Mouse (Mus musculus): Measurements from ENCODE around the gene Pex1.
"Not testable (repeated sequence)": the region's sequence is repeated elsewhere in the genome, so short reads cannot be mapped to it uniquely, and the experiment has no call there.

The Pex1 gene

GRCm38 (mm10) chr5:3595693-3596398 is at the start of gene Pex1:
Gene Pex1 (plus strand): TSS chr5:3596066.
- DNase-seq, result peak; percentile 97

GRCm38 (mm10) chr5:3546226-3546625 is 49.6 kb upstream of the Pex1 start:
- DNase-seq, result no peak

GRCm38 (mm10) chr5:3551481-3551880 is 44.4 kb upstream of the Pex1 start:
- DNase-seq, result no peak

- DNase-seq, result no peak
Observed at GRCm38 (mm10) chr5:3554198-3554597, 41.7 kb upstream of the Pex1 start.

DNA sequence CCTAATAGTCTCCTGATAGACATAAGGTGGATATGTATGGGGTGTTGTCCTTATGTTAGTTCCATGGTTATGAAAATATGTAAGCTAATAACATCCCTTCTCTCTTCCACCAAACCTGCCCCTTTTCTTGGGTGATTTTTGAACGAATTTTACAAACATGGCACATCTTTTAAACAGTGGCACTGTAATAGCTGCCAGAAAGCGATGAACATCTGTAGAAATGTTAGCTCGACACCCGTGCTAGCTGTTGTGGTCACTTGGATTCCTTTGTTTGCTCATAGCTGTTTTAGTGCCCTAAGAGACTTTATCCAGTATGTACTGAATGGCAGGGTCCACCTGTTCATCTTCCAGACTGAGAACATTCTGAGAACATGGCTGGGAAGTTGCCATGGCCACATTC is 24.6 kb upstream of the Pex1 start, which contains the start of gene 1700109H08Rik:
TSS of gene 1700109H08Rik (plus strand) at position 301 of the 400 bp plus-strand sequence.
- DNase-seq, result no peak

DNA sequence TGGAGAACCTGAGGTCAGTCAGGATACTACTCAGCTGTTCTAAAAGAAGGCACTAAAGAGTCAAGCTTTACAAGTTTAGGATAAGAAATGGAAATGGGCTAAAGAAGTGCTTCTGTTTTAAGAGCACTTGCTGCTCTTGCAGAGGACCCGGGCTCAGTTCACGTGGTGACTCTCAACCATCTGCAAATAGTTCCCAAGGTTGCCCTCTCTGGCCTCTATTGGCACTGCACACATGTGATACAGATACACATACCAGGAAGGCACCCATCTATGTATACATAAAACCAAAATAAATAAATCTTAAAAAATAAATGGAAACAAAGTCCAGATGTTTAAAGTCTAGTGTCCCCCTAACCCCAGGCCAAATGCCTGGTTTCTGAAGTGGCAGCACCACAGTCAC is 21.0 kb upstream of the Pex1 start:
- no peak for DNase-seq

DNA sequence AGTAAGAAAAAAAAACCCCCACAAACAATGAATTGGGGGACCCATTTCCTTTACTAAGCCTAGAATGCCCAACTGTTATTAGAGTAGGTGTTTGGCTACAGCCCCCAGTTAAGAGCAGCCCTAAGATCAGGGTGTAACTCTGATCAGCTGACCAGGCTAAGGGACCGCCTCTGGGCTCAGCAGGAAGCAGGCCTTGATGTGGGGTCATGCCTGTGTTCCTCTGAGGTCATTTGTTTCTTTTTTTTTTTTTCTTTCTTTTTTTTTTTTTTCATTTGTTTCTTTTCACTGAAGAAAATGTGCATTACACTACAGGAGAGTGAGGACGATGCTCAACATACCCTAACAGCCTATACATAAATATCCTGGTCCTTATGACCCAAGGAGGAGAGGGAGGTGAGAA is 17.9 kb upstream of the Pex1 start:
- DNase-seq, result no peak

DNA sequence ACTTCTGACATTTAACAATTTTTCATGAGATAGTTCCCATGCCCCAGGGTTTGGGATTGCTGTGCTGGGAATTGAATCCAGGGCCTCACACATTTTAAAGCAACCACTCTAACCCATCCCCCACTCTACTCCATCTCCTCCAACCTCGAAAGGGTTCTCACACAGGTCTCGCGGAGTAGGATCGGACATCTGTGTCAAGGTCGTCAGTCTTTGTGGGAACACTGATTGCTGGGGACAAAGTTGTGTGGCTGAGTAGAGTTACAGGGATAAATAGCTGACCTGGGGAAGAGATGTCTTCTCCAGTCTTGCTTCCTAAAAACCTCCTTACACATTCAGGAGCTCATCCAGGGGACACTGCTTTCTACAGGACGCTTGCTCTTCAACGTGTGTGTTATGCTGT is 16.8 kb upstream of the Pex1 start:
- no peak for DNase-seq

GRCm38 (mm10) chr5:3596399-3596766 is 517 bp downstream of the Pex1 start, which contains the start of gene Rbm48:
Gene Rbm48 (minus strand): TSS chr5:3596585.
- DNase-seq, result peak; percentile 87

GRCm38 (mm10) chr5:3597171-3597570 is 1.3 kb downstream of the Pex1 start:
- no peak for DNase-seq

DNA sequence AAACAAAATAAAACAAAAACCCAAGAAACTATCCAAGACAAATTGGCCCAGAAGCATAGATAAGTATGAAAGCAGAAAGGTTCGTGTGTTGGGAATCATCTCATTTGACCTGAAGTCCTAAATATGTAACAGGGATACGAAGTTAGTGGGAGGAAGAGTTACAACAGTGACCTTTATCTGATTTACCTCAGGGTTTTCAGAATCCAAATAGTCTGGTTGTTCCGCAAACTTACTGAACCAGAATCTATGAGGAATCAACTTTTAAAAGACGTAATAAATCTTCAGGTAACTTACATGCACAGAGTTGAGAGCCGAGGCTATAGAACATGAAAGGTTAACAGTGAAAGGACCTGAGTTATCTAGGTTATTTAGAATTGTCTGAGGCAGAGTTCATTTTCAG is 2.9 kb downstream of the Pex1 start:
- no peak for DNase-seq

GRCm38 (mm10) chr5:3600298-3600697 is 4.4 kb downstream of the Pex1 start:
- DNase-seq, result no peak

DNA sequence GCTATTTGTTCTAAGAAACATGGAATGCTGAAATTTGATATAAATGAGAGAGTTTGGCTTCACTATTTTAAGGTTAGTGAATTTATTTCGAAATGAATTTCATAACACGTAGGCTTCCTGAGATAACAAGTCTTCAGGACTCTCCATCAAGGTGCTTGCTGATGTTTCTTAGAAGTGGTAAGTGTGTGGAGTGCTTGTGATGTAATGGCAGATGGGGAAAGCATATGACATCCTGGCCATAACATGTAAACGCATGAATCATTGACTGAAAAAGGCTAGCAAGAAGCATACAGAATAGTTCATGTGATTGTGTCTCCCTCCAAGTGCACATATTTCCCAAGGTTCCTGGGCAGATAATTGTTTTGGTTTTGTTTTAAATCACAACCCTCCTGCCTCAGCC is 4.9 kb downstream of the Pex1 start:
- no peak for DNase-seq

GRCm38 (mm10) chr5:3607114-3607513 is 11.2 kb downstream of the Pex1 start:
- no peak for DNase-seq

GRCm38 (mm10) chr5:3609241-3609640 is 13.4 kb downstream of the Pex1 start:
- DNase-seq, result no peak

DNA sequence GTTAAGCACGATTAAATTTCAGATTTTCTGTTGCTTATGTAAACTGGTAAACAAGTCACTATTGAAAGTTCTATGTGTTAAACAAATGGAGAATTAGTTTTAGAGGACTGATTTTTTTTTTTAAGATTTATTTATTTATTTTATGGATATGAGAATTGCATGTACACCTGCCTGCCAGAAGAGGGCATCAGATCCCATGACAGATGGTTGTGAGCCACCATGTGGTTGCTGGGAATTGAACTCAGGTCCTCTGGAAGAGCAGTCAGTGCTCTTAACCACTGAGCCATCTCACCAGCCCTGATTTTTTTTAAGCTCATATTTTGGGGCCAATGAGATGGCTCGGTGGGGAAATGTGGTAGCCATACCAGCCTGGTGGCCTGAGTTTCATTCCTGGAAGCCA is 16.0 kb downstream of the Pex1 start:
- not testable (repeated sequence) for DNase-seq

- DNase-seq, result no peak
Observed at GRCm38 (mm10) chr5:3620486-3620885, 24.6 kb downstream of the Pex1 start.

DNA sequence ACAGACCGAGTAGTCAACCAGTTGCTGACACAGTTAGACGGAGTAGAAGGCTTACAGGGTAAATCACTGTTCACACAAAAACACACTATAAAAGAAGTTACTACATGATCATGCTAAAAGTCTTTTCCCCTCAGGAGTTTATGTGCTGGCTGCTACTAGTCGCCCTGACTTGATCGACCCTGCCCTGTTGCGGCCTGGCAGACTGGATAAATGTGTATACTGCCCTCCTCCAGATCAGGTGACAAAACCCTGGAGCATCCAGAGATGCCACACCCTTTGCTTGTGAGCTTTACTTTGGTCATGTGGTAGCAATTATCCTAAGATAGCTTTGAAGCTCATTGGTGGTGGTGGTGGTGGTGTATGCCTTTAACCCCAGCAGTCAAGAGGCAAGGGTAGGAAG is 34.2 kb downstream of the Pex1 start:
- DNase-seq, result no peak

DNA sequence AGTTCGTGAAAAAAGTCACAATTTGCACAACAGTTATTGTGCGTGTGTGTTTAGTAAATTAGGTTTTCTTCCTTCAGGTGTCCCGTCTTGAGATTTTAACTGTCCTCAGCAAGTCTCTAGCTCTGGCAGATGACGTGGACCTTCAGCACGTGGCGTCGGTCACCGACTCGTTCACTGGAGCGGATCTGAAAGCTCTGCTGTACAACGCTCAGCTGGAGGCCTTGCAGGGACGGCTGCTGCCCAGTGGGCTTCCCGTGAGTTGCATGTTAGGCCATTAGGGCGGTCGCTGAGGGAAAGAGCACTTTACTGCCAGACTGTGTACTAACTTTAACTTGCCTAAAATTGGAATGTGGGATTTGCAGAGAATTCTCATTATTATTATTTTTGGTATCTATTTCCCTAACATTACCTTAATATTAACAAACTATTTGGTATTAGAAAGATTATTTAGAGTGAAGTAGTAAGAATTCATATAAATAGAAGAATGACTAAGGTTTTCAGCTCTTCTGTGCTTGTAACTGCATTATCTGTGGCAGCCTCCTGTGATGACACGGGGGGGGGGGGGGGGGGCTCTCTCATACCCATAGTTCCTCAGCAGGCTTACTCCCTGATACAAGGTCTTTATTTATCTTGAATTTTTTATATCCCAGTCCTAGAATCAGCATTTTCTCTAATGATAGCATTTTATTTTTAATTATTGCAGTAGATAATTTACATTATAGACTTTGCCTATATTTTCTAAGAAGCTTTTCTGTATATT is 35.8 kb downstream of the Pex1 start:
- DNase-seq, result peak; percentile 24

DNA sequence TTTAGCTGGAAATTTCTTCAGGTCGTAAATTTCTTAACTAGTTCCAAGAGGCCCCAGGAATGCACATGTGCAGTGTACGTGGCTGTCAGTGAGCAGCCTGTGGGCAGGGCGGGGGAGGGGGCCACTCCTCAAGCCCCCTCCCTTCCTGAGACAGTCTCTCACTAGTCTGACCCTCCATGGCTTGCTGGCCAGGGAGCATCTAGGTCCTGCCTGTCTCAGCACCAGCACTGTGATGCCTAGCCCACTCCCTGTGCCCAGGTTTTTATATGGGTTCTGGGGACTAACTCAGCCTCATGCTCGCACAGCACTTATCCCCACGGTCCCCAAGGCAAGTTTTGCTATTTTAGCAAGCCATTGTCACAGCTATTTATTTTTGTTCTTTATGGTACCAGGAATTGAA is 36.4 kb downstream of the Pex1 start:
- DNase-seq, result no peak

DNA sequence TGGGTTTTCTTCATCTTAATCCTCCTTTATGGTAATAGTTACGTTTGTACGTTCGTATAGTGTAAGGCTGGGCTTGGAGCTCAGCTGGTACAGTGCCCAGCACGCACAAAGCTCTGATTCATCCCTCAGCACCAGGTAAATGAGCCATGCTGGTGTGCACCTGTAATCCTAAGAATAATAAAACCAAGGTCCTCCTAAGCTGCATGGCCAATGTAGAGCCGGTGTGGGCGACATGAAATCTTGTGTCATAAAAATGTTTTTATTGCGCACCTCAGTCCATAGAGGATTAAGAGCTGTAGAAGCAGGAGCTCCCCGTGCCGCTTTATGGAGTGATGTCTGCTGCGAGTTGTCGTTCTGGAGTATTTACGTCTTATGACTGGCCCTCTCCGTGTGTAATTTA is 37.4 kb downstream of the Pex1 start:
- DNase-seq, result no peak

GRCm38 (mm10) chr5:3633951-3634350 is 38.1 kb downstream of the Pex1 start:
- DNase-seq, result peak; percentile 17

- DNase-seq, result no peak
Observed at GRCm38 (mm10) chr5:3635286-3635685, 39.4 kb downstream of the Pex1 start.

DNA sequence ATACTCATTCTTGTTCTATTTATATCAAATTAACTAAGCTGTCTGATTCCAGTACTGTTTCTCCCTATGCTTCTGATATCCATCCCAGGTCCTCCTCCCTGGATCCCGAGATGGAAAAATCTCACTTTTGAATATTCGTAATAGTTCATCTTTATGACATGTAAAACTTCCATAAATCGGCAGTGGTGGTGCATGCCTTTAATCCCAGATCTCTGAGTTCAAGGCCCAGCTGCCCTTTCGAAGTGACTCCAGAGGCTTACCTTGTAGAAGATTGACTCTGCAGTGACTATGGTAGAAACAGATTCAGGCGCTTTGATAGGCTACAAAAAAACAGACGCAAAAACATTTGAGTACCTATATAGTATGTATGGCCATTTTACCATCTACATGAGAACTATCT is 48.8 kb downstream of the Pex1 start:
- DNase-seq, result no peak

GRCm38 (mm10) chr5:3645326-3645725 is 49.5 kb downstream of the Pex1 start:
- no peak for DNase-seq

Data from embryo, embryonic 11 days (tissue).